Mouse (Mus musculus): Measurements from ENCODE around the gene B3gntl1.

DNA sequence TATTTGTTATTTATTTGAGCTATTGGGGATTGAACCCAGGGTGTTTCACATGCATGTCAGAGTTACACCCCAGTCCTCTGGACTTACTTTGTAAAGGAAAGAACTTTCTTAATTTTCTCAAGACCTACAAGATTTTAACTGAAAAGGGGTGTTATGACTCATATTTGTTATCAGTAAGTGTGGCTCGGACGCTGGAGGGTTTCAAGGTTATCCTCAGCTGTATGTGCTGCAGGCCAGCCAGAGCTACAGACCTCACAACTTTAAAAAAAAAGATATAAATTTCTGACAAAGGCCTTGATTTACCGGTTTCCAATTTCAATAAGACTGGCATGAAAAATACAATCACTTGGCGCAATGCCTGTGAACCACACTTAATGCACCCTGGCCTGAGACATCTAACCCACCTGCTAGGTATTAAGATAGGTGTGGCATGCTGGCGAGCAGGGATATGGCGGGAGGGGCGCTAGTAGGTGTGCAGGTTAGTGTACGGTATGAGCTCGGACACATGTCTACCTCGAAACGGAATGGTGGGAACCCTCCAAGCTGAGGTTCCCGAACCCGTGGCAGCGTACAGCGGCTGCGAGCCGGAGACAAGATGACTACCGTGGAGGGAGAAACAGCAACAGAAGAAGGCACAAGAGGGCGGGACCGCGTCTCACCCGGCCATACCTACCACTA, 502 bp downstream of the B3gntl1 start:
- TF ChIP-seq GATA1 (IDR thresholded peaks at IDR 0.05; ENCODE audit: low read length): no peak
- TF ChIP-seq TAL1 (IDR thresholded peaks at IDR 0.05; ENCODE audit: low read length): no peak

Measured in erythroblast, embryonic 14.5 days (primary cell).